Mouse (Mus musculus): ENCODE measurements around the gene Svopl.

Gene Svopl

GRCm38 (mm10) chr6:38046838-38047237 is at the start of gene Svopl:
Gene Svopl, minus strand, starts transcription at chr6:38046996.
- DNase-seq = no peak

GRCm38 (mm10) chr6:38094701-38095100 is 47.9 kb upstream of the Svopl start:
- no peak for DNase-seq

GRCm38 (mm10) chr6:38092539-38092938 is 45.7 kb upstream of the Svopl start:
- no peak for DNase-seq

- DNase-seq = no peak
Observed at GRCm38 (mm10) chr6:38087242-38088026, 40.6 kb upstream of the Svopl start.

- DNase-seq = no peak
Observed at GRCm38 (mm10) chr6:38083204-38083603, 36.4 kb upstream of the Svopl start.

GRCm38 (mm10) chr6:38081727-38082341 is 35.0 kb upstream of the Svopl start:
- DNase-seq = peak; percentile 37

GRCm38 (mm10) chr6:38080364-38080763 is 33.6 kb upstream of the Svopl start:
- DNase-seq = no peak

- DNase-seq = no peak
Observed at GRCm38 (mm10) chr6:38073592-38073991, 26.8 kb upstream of the Svopl start.

- peak; percentile 73 for DNase-seq
Observed at GRCm38 (mm10) chr6:38072137-38072796, 25.5 kb upstream of the Svopl start.

GRCm38 (mm10) chr6:38071256-38071655 is 24.5 kb upstream of the Svopl start:
- DNase-seq = no peak

- peak; percentile 71 for DNase-seq
Observed at GRCm38 (mm10) chr6:38066215-38066614, 19.4 kb upstream of the Svopl start.

- no peak for DNase-seq
Observed at GRCm38 (mm10) chr6:38065501-38066122, 18.8 kb upstream of the Svopl start.

GRCm38 (mm10) chr6:38065122-38065500 is 18.3 kb upstream of the Svopl start:
- DNase-seq = no peak

- no peak for DNase-seq
Observed at GRCm38 (mm10) chr6:38064621-38065020, 17.8 kb upstream of the Svopl start.

GRCm38 (mm10) chr6:38058805-38059204 is 12.0 kb upstream of the Svopl start:
- peak; percentile 27 for DNase-seq

- DNase-seq = no peak
Observed at GRCm38 (mm10) chr6:38055471-38056330, 8.9 kb upstream of the Svopl start.

- no peak for DNase-seq
Observed at GRCm38 (mm10) chr6:38049601-38050000, 2.8 kb upstream of the Svopl start.

GRCm38 (mm10) chr6:38048800-38049561 is 2.2 kb upstream of the Svopl start:
- peak; percentile 62 for DNase-seq

- no peak for DNase-seq
Observed at GRCm38 (mm10) chr6:38048003-38048402, 1.2 kb upstream of the Svopl start.

GRCm38 (mm10) chr6:38032801-38033566 is 13.8 kb downstream of the Svopl start:
- DNase-seq = peak; percentile 34

Measured in kidney, postnatal 14 days (tissue).